Mouse (Mus musculus) cortical plate, adult 2 months (tissue): ENCODE data around the gene Dixdc1.

Experiments
- CTCF ChIP-seq: fragments of 200-500 bp; IDR thresholded peaks from 2 replicates; pipeline ENCODE4 v1.5.1; 2011; ENCODE audit warnings: mild to moderate bottlenecking, control low read depth, low read length; ENCODE audit not compliant: insufficient read depth; ENCODE audit errors: extremely low read depth
- POLR2A ChIP-seq: fragments of 200-500 bp; IDR thresholded peaks from 2 replicates; pipeline ENCODE4 v1.6.1; 2011; ENCODE audit warnings: mild to moderate bottlenecking, low read length, control low read depth; ENCODE audit not compliant: insufficient read depth; ENCODE audit errors: extremely low read depth

DNA sequence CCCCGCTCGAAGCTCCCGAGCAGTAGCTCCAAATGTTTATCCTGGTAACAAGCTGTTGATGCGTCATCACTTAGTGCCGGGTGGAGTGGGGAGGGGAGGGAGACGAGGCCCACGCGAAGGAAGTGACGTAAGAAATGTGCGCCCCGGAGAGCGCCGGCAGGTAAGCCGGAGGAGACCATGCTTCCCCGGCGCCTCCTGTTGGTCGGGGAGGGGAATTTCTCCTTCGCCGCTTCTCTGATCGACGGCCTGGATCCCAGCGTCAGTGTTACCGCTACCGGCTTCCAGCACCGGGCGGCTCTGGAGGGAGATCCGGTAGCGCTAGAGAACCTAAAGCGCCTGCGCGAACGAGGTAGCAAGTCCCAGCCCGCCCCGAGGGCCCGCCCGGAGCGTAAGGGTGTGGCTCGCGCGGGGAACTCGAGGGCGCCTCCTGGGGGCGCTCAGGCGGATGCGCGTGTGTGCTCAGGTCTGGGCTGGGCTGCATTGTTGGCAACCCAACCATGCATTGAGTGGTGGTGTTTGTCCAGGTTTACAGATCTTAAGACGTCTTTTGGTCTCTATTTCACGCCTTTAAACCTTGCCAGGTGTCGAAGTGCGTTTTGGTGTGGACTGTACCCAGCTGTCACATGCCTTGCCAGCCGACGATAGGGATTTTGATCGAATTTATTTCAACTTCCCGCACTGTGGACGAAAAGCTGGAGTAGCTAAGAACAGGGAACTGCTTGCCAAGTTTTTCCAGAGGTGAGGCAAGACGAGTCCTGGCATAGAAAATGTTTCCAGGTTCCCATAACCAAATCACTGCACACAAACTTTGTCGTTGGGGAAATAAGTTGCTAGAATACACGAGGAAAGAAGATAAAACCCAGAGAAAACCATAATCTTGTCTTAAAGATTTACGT, 29.0 kb upstream of the Dixdc1 start, which contains the start of gene Fdxacb1:
- TF ChIP-seq POLR2A, result peak; percentile 73
- TF ChIP-seq CTCF, result peak; percentile 39
